Mouse (Mus musculus): Measurements from ENCODE around the gene Gm20388.

- TF ChIP-seq CTCF (IDR thresholded peaks at IDR 0.05; ENCODE audit: borderline replicate concordance, insufficient read depth, low read depth, low read length) (no peak), POLR2A (IDR thresholded peaks at IDR 0.05; ENCODE audit: borderline replicate concordance, insufficient read depth, low read length) (no peak)
Observed at GRCm38 (mm10) chr8:121203612-121204376, 1293.2 kb downstream of the Gm20388 start.
